Mouse (Mus musculus): Measurements from ENCODE around the gene Hnf4a. TPM values are rescaled to one million over a fixed set of nuclear protein-coding genes. Genes with fewer than 3 reads are reported as not detected.
A peak's percentile ranks its signal among the peaks of the same experiment; 100 is the strongest.

The Hnf4a gene
- polyA plus RNA-seq, 1 experiment = 0.22 TPM

DNA sequence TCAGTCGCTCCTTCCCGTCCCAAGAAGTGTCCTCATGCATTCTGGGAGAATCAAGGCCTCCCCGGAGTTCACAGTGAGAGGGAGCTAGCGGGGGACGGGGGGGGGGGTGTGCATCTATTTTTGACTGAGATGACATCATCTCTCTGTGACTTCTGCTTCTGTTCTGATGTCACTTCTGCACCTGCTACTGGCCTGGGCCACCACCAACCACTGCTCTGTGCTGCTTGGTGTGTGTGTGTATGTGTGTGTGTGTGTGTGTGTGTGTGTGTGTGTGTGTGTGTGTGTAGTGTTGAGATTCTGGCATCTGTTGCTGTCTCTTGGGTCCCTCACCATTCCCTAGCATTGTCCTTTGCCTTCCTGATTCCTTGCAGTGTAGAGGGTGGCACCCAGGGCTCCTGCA lies 80.9 kb downstream of the Hnf4a start:
- WGBS = 28% methylated on average over 5 of the region's 5 CpGs
- no peaks in the 10 kb centered on the region for H3K4me1 ChIP-seq (ENCODE audit: control insufficient read depth, insufficient read depth, insufficient read length)
- H3K27me3 ChIP-seq (ENCODE audit: control insufficient read depth, insufficient read depth, low read length) = no peaks in the 10 kb centered on the region
- no peaks in the 10 kb centered on the region for H3K36me3 ChIP-seq (ENCODE audit: control insufficient read depth, insufficient read depth, low read length)
- no peak for TF ChIP-seq POLR2A (IDR thresholded peaks at IDR 0.05; ENCODE audit: low read depth, low read length)
- no peak for TF ChIP-seq CTCF (IDR thresholded peaks at IDR 0.05; ENCODE audit: extremely low read depth, insufficient read depth, insufficient read length, insufficient replicate concordance)
- no peak overlapping the region for H3K27ac ChIP-seq (ENCODE audit: insufficient read depth, low read length)
- DNase-seq (ENCODE audit: low read depth in 1 of 2, low spot score in 2 of 2) = no peak
- H3K4me3 ChIP-seq (ENCODE audit: extremely low read depth, insufficient read depth, insufficient read length) = no peak overlapping the region

GRCm38 (mm10) chr2:163590211-163590610 lies 83.6 kb downstream of the Hnf4a start:
- H3K4me3 ChIP-seq (ENCODE audit: extremely low read depth, insufficient read depth, insufficient read length) = no peak overlapping the region
- H3K36me3 ChIP-seq (ENCODE audit: control insufficient read depth, insufficient read depth, low read length) = no peaks in the 10 kb centered on the region
- H3K4me1 ChIP-seq (ENCODE audit: control insufficient read depth, insufficient read depth, insufficient read length) = peaks cover 1% of the 10 kb centered on the region; the same call in 1 of the 2 replicates
- H3K27ac ChIP-seq (ENCODE audit: insufficient read depth, low read length) = no peak overlapping the region
- H3K27me3 ChIP-seq (ENCODE audit: control insufficient read depth, insufficient read depth, low read length) = no peaks in the 10 kb centered on the region
- 40% methylated on average over 12 of the region's 12 CpGs for WGBS
- DNase-seq (ENCODE audit: low read depth in 1 of 2, low spot score in 2 of 2) = no peak
- TF ChIP-seq CTCF (IDR thresholded peaks at IDR 0.05; ENCODE audit: extremely low read depth, insufficient read depth, insufficient read length, insufficient replicate concordance) (no peak), POLR2A (IDR thresholded peaks at IDR 0.05; ENCODE audit: low read depth, low read length) (no peak)

DNA sequence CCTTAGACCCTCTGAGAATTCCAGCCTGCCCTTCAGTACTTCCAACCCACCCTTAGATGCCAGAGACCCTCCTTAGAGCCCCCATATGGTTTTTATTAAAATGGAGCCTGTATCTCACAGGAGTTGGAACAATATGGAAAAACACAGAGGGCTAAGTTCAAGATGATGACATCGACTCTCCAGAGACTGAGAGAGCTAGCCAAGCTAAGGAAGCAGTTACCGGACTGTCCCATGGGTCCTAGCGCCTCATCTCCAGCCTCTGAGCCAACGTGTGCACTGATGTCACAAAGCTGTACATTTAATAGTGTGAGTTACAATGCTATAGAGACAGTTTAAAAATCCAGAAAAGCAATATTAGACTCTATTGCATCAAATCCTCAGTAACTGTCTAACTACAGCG lies 84.4 kb downstream of the Hnf4a start:
- Histone ChIP-seq H3K27ac (ENCODE audit: insufficient read depth, low read length) (no peak overlapping the region), H3K4me3 (ENCODE audit: extremely low read depth, insufficient read depth, insufficient read length) (no peak overlapping the region), H3K36me3 (ENCODE audit: control insufficient read depth, insufficient read depth, low read length) (no peaks in the 10 kb centered on the region), H3K4me1 (ENCODE audit: control insufficient read depth, insufficient read depth, insufficient read length) (peaks cover 2% of the 10 kb centered on the region; the same call in 1 of the 2 replicates), H3K27me3 (ENCODE audit: control insufficient read depth, insufficient read depth, low read length) (no peaks in the 10 kb centered on the region)
- TF ChIP-seq POLR2A (IDR thresholded peaks at IDR 0.05; ENCODE audit: low read depth, low read length) (no peak), CTCF (IDR thresholded peaks at IDR 0.05; ENCODE audit: extremely low read depth, insufficient read depth, insufficient read length, insufficient replicate concordance) (no peak)
- 56% methylated on average over 5 of the region's 5 CpGs for WGBS
- no peak for DNase-seq (ENCODE audit: low read depth in 1 of 2, low spot score in 2 of 2)

- H3K27ac ChIP-seq (ENCODE audit: insufficient read depth, low read length) = no peak overlapping the region
Observed at GRCm38 (mm10) chr2:163592084-163592483, 85.5 kb downstream of the Hnf4a start.

DNA sequence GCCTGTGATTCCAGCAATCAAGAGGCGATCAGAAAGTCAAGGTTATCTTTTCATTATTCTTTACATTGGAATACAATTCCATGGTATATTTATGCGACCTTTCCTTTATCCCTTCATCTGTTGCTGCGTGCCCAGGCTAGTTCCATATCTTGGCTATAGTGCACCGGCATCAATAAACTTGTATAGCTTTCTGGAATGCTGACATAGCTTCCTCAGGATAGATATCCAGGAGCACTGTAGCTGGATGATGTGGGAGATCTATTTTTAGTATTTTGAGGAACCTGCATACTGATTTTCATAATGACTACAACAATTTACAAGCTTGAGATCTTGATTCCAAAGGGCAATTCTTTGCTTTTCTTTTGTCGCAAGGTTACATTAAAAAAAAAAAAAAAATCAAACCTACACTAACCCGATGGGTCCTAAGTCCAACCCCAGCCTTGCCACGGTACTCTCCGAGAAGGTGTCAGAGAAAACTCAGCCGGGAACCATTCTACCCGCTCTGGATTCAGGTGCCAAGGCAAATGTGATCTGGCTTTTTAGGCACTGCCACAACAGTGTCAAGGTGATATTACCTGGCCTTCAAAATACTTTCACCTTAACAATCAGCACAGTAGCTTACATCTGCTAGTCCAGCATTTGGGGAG lies 87.2 kb downstream of the Hnf4a start:
- Histone ChIP-seq H3K4me3 (ENCODE audit: extremely low read depth, insufficient read depth, insufficient read length) (no peak overlapping the region), H3K36me3 (ENCODE audit: control insufficient read depth, insufficient read depth, low read length) (no peaks in the 10 kb centered on the region), H3K27ac (ENCODE audit: insufficient read depth, low read length) (no peak overlapping the region), H3K27me3 (ENCODE audit: control insufficient read depth, insufficient read depth, low read length) (no peaks in the 10 kb centered on the region), H3K4me1 (ENCODE audit: control insufficient read depth, insufficient read depth, insufficient read length) (peaks cover 9% of the 10 kb centered on the region; the same call in 1 of the 2 replicates)
- DNase-seq (ENCODE audit: low read depth in 1 of 2, low spot score in 2 of 2) = no peak
- no peak for TF ChIP-seq CTCF (IDR thresholded peaks at IDR 0.05; ENCODE audit: extremely low read depth, insufficient read depth, insufficient read length, insufficient replicate concordance)
- TF ChIP-seq POLR2A (IDR thresholded peaks at IDR 0.05; ENCODE audit: low read depth, low read length) = no peak
- WGBS = 90% methylated on average over 10 of the region's 10 CpGs

More at GRCm38 (mm10) chr2:163592084-163592483, 85.5 kb downstream of the Hnf4a start:
- Histone ChIP-seq H3K27me3 (ENCODE audit: control insufficient read depth, insufficient read depth, low read length) (no peaks in the 10 kb centered on the region), H3K4me1 (ENCODE audit: control insufficient read depth, insufficient read depth, insufficient read length) (peaks cover 6% of the 10 kb centered on the region; the same call in 1 of the 2 replicates), H3K36me3 (ENCODE audit: control insufficient read depth, insufficient read depth, low read length) (no peaks in the 10 kb centered on the region), H3K4me3 (ENCODE audit: extremely low read depth, insufficient read depth, insufficient read length) (no peak overlapping the region)
- 67% methylated on average over 1 of the region's 1 CpGs for WGBS
- TF ChIP-seq CTCF (IDR thresholded peaks at IDR 0.05; ENCODE audit: extremely low read depth, insufficient read depth, insufficient read length, insufficient replicate concordance) = no peak
- no peak for TF ChIP-seq POLR2A (IDR thresholded peaks at IDR 0.05; ENCODE audit: low read depth, low read length)
- DNase-seq (ENCODE audit: low read depth in 1 of 2, low spot score in 2 of 2) = no peak

- Histone ChIP-seq H3K4me1 (ENCODE audit: control insufficient read depth, insufficient read depth, insufficient read length) (peaks cover 9% of the 10 kb centered on the region; the same call in 1 of the 2 replicates), H3K27me3 (ENCODE audit: control insufficient read depth, insufficient read depth, low read length) (no peaks in the 10 kb centered on the region), H3K27ac (ENCODE audit: insufficient read depth, low read length) (peak overlapping the region; percentile 17; the same call in 1 of the 2 replicates), H3K36me3 (ENCODE audit: control insufficient read depth, insufficient read depth, low read length) (no peaks in the 10 kb centered on the region), H3K4me3 (ENCODE audit: extremely low read depth, insufficient read depth, insufficient read length) (no peak overlapping the region)
- no peak for DNase-seq (ENCODE audit: low read depth in 1 of 2, low spot score in 2 of 2)
- 47% methylated on average over 2 of the region's 2 CpGs for WGBS
- TF ChIP-seq POLR2A (IDR thresholded peaks at IDR 0.05; ENCODE audit: low read depth, low read length) (no peak), CTCF (IDR thresholded peaks at IDR 0.05; ENCODE audit: extremely low read depth, insufficient read depth, insufficient read length, insufficient replicate concordance) (no peak)
Observed at GRCm38 (mm10) chr2:163595119-163595518, 88.5 kb downstream of the Hnf4a start.
